Mouse (Mus musculus) MEL (cell line): ENCODE data around the gene Duox2.

Source experiments
- EP300 ChIP-seq, 2 experiments: IDR thresholded peaks; 2 replicates each; pipeline ENCODE4 v1.6.1; 2011; ENCODE audit warnings: improper control_type of control experiment in 2 of 2, low read length in 2 of 2, low read depth in 1 of 2, mild to moderate bottlenecking in 1 of 2
- MAFK ChIP-seq: IDR thresholded peaks from 2 replicates; pipeline ENCODE4 v1.6.1; 2011; ENCODE audit warnings: low read depth, mild to moderate bottlenecking, low read length, improper control_type of control experiment, borderline replicate concordance

DNA sequence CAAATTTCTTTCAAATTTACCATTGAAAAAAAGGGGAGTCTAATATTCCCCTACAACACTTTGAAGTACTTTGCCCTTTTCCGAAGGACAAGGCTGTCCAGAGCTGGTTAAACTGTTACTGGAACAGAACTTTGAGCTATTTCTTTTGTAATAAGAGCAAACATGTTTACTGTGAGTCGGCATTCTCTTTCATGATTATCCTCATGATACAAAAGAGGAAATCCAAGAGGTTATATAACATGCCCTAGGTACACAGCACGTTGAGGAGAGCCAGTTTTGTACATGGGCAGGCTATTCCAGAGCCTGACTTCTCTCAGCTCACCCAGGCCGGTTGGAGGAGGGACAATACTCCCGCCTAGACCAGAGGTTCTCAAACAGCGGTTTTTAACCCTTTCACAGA, 56.3 kb downstream of the Duox2 start:
- TF ChIP-seq EP300 (IDR thresholded peaks at IDR 0.05; ENCODE audit: low read depth in 1 of 2, low read length in 2 of 2) (no peak), MAFK (no peak)
